Mouse (Mus musculus): ENCODE results near the gene Lrrc1.

Gene Lrrc1

GRCm38 (mm10) chr9:77466926-77467325 lies 77.7 kb downstream of the Lrrc1 start:
- no peak for DNase-seq (ENCODE audit: low read depth, low spot score)

- no peak for DNase-seq (ENCODE audit: low read depth, low spot score)
Observed at GRCm38 (mm10) chr9:77465401-77465800, 79.3 kb downstream of the Lrrc1 start.

GRCm38 (mm10) chr9:77463861-77464260 lies 80.8 kb downstream of the Lrrc1 start:
- DNase-seq (ENCODE audit: low read depth, low spot score), result no peak

- DNase-seq (ENCODE audit: low read depth, low spot score), result no peak
Observed at GRCm38 (mm10) chr9:77463195-77463594, 81.5 kb downstream of the Lrrc1 start.

GRCm38 (mm10) chr9:77461371-77461915 lies 83.2 kb downstream of the Lrrc1 start:
- DNase-seq (ENCODE audit: low read depth, low spot score), result no peak

- no peak for DNase-seq (ENCODE audit: low read depth, low spot score)
Observed at GRCm38 (mm10) chr9:77460408-77460807, 84.3 kb downstream of the Lrrc1 start.

- DNase-seq (ENCODE audit: low read depth, low spot score), result no peak
Observed at GRCm38 (mm10) chr9:77459365-77459764, 85.3 kb downstream of the Lrrc1 start.

GRCm38 (mm10) chr9:77456169-77456826 lies 88.4 kb downstream of the Lrrc1 start:
- no peak for DNase-seq (ENCODE audit: low read depth, low spot score)

- no peak for DNase-seq (ENCODE audit: low read depth, low spot score)
Observed at GRCm38 (mm10) chr9:77455439-77456168, 89.1 kb downstream of the Lrrc1 start.

GRCm38 (mm10) chr9:77452046-77452807 lies 92.4 kb downstream of the Lrrc1 start:
- no peak for DNase-seq (ENCODE audit: low read depth, low spot score)

GRCm38 (mm10) chr9:77450447-77450846 lies 94.2 kb downstream of the Lrrc1 start:
- no peak for DNase-seq (ENCODE audit: low read depth, low spot score)

- DNase-seq (ENCODE audit: low read depth, low spot score), result no peak
Observed at GRCm38 (mm10) chr9:77444876-77445275, 99.8 kb downstream of the Lrrc1 start.

- DNase-seq (ENCODE audit: low read depth, low spot score), result no peak
Observed at GRCm38 (mm10) chr9:77439371-77439770, 105.3 kb downstream of the Lrrc1 start.

- DNase-seq (ENCODE audit: low read depth, low spot score), result no peak
Observed at GRCm38 (mm10) chr9:77438836-77439271, 105.8 kb downstream of the Lrrc1 start.

- DNase-seq (ENCODE audit: low read depth, low spot score), result no peak
Observed at GRCm38 (mm10) chr9:77437131-77437530, 107.5 kb downstream of the Lrrc1 start.

- no peak for DNase-seq (ENCODE audit: low read depth, low spot score)
Observed at GRCm38 (mm10) chr9:77434965-77435364, 109.7 kb downstream of the Lrrc1 start.

- DNase-seq (ENCODE audit: low read depth, low spot score), result no peak
Observed at GRCm38 (mm10) chr9:77433476-77433875, 111.2 kb downstream of the Lrrc1 start.

GRCm38 (mm10) chr9:77432030-77432429 lies 112.6 kb downstream of the Lrrc1 start:
- no peak for DNase-seq (ENCODE audit: low read depth, low spot score)

- DNase-seq (ENCODE audit: low read depth, low spot score), result no peak
Observed at GRCm38 (mm10) chr9:77430413-77431087, 114.1 kb downstream of the Lrrc1 start.

GRCm38 (mm10) chr9:77429230-77430015 lies 115.2 kb downstream of the Lrrc1 start:
- DNase-seq (ENCODE audit: low read depth, low spot score), result no peak

GRCm38 (mm10) chr9:77428748-77429140 lies 115.9 kb downstream of the Lrrc1 start:
- no peak for DNase-seq (ENCODE audit: low read depth, low spot score)

Measured in 3T3-L1 (cell line).